Mouse (Mus musculus) ovary, postnatal 10 days (tissue): ENCODE measurements around the gene Rac1.
"Not testable (repeated sequence)": the region's sequence is repeated elsewhere in the genome, so short reads cannot be mapped to it uniquely, and the experiment has no call there.

Source experiments
- DNase-seq: peaks from one replicate; pipeline ENCODE4 v3.0.0; 2022; ENCODE audit warnings: low spot score

Gene Rac1

DNA sequence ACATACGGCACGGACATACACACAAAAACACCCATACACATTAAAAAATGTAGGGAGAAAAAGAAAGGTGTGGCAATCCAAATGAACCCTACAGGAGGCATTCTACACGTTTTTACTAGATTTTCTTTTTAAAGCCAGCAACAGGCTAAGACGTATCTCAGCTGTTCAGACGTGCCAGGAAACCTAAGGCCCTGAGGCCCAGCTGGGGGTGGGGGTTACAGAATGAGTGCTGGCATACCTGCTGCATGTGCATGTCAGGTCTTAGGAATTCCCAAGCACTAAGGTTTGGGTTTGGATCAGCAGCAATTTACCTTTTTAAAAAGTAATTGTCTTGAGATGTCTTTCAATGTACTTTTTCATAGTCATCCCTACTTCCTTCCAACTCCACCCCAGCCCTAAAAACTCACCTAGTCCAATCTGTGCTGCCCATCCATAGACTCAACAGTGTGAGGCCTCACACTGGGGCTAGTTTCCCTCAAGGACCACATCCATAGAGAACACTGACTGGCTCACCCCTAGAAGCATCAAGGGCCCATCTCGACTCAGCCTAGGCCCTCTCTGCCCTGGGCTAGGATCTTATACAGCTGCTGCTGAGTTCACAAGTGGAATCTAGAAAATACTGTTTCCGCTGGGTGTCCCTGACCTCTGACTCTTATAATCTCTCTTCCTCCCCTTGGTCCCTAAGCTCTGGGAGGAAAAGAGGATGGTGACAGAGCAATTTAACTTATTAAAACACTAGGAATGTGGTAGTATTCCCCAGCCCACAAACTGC, 2.2 kb downstream of the Rac1 start:
- no peak for DNase-seq

DNA sequence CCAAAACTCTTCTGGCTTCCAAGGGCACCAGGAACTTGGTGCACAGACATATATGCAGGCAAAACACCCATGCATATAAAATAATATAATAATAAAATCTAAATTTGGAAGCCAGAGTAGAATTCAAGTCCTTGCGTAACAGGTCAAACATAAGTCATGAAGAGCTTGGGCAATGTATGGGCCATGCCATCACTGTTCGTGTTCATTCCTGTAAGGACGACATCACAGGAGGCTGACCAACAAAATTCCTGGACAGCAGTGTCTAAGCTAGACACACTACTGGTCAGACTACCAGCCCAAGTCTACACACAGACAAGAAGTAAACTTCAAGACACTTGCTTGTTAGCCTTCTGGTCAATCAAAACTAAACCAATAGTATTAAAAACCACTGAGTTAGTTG, 5.0 kb downstream of the Rac1 start:
- DNase-seq: no peak

DNA sequence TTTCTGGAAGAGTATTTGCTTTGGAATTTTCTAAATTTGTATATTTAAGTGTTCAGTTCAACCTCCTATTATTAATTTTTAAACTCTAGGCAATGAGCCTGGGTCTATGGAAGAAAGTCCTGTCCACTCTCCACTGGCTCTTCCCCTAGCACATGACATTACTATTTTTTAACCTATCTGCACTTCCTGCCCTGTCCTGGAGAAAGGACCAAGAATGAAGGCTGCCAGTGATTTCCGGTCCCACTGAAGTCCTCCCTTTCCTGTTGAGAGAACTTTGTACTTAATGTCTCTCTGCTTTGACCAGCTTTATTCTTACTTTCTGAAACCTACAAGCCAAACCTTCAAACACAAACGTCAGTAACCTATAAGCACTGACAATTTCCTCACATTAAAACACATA, 7.4 kb downstream of the Rac1 start:
- DNase-seq: no peak

DNA sequence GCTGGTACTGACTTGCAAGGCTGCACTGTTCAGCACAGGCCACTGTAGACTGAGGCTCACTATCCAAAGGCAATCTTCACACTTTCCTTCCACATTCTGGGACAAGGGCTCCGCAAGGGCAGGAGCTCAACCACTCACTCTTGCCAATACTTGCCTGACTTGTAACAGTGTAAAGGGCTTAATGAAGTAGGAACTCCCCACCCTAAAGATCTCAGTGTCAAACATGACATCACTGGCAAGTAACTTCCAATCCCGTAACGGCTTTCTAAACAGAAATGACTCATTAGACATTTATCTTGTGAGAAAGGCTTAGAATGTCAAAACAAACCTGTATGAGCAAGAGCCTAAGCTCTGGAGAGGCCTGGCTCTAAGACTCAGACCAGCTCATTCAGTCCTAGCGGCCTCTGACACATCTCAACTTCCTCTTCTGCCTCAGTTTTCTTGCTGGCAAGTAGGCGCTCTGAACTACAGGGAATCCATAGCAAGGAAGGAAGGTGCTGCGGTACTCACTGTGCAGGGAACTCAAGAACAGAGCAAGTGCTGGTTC, 9.7 kb downstream of the Rac1 start:
- no peak for DNase-seq

DNA sequence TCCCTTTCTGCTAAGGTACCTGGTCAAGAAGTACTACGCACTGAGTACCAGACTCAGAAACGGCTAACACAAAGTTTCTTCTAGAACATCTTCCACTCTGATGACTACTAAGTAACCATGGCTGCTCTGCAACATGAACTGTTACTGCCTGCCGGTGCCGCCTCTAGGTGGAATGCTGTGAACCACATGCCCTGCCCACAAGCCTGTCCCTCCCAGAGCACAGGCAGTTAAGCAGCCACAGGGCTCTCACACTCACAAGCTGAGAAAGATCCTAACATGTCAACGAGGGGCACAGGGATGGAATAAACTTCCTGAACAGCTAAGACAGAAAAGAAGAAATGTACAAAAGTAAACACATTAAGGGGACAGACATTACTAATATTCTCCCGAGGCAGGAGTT, 10.4 kb downstream of the Rac1 start:
- no peak for DNase-seq

DNA sequence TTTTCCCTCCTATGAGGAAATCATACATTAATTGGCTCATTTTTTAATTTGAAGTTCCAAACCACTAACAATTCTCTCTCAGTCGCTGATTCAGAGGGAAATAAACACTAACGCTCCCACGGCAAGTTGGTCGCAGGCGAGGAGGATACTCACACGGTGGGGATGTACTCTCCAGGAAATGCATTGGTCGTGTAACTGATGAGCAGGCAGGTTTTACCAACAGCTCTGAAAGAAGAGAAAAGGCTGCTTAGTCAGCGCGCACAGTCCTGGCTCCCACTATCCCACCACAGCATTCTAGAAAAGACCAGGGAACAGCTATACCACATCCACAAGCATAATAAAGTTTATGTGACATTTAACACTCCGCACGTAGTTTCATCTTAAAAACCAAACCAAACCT, 10.8 kb downstream of the Rac1 start:
- DNase-seq: no peak

DNA sequence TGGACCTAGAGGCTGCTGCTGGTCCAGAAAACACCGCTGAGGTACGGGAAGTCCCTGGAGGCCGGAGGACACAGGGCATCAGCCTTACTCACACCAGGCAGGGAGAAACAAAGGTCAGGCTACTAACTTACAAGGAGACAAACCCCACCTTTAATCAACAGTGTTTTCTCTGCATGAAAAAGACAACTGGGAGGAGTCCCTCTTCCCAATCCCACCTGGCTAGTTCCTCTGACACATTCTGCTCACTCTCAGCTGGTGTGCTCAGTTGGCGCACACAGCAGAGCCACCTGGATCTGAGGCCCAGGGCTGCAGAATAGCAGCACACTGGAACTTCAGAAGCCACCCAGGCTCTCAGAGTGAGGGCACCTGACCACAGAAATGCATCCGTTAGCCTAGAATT, 13.0 kb downstream of the Rac1 start:
- no peak for DNase-seq

DNA sequence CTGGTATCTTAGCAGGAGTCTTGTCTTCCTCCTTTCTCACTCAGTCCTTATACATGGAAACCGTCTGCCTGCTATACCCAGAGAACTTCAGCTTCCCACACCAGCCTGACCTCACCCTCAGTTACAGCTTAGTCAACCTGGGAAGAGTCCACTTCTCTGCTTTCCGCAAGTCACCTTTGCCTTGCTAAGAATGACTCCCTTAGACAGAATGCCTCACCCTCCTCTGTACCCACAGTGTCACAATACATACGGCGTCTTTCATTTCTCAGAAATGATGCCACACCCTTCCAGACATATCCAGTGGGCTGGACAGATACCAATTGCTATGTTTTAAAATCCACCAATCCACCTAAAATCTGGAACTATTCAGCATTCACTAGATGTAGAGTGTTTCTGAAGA, 15.5 kb downstream of the Rac1 start:
- no peak for DNase-seq

DNA sequence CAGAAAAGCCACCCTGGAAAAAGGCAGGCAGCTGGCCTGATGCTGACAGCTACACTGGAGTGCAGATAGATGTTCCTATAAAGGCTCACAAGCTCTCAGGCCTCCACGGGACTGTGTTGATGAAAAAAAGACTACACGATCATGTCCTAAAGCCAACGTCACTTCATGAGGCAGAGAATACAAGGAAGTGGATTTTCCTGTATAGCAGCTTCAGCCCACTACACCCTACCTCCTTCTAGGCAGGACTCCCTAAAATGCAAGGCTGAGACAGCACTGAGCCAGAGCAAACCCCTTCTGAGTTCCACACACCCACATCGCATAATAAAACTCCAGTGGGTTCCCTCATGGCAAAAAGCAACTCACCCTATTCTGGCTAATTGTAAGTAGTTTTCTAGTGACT, 16.3 kb downstream of the Rac1 start:
- DNase-seq: no peak

DNA sequence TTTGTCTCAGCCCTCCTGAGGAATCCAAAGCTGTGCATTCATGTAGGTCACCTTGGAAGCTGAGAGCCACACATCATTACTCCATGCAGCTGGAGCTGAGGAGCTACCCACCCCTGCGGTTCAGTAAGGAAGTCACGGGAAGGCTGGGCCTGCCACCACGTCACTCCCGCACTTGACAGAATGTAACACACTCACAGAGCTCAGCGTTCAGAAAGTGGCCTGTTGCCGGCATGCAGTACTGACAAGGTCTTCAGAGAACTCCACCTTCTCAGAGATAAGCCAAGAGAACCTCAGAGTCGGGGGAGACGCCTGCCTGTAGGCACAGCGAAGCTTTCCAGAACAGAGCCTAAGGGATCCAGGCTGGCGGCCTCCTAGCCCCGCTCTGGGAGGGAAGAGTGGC, 18.1 kb downstream of the Rac1 start:
- no peak for DNase-seq

DNA sequence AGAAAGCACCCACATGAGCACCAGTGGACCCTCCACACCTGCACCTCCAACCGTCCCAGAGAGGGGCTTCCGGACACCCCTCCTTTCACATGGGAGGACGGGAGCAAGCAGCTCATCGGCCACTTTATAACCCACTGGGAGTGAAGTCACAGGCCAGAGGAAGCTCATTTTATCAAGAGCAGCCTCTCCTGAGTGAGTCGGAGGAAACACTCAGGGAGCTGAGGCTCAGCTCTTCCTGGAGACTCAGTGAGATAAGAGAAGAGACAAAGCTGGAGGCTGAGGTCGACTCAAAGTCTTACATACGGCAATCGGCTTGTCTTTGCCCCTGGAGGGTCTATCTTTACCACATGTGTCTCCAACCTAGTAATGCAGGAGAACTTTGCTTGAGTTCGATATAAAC, 18.5 kb downstream of the Rac1 start:
- no peak for DNase-seq

DNA sequence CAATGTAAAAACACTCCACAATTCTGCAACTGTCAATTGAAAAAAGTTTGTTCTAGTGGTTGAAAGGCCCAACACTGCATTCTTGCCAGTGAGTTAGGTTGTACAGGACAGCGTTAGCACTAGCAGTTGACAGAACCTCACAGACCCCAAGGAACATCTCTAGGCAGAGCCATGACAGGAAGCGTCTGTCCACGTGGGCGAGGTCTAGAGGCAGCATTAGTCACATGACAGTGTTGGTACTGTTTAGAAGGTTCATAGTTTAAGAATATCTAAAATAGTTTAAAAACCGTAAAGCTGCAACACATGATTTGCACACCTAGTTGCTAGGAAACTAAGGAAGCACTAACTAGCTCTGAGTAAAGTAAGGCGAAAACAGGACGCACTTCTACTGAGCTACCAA, 22.3 kb downstream of the Rac1 start:
- no peak for DNase-seq

DNA sequence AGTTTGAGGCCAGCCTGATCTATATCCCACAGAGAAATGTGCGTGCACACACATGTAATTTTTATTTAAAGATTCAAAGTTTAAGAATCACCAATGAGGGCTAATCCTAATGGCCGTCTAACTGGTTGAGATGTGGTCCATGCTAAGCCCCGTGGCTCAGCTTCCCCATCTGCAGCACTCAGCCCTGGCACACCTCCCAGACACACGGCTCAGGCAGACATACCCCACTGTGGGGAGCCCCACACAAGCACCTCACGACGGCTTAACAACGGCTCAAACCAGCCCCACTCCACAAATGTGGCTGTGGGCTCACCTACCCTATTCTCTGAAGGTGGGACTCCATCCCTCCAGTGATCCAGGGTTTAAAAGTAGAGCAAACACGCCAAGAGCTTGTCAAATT, 22.8 kb downstream of the Rac1 start:
- DNase-seq: no peak

DNA sequence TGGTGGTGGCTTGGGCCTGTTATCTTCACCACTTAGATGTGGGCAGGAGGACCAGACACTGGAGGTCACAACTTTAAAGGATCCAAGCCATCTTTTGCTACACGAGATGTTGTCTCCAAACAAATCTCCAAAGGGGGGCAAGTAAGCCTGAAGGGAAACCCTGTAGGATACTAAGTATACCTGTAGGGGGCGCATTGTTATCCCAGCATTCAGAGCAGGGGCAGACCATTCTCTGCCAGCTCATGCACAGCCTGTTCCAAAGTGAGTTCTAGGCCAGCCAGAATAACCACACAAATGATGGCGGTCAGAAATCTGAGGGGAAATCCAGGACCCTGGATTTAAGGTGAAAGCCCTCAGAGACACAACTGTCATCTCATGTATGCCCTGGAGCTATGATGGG, 23.4 kb downstream of the Rac1 start:
- DNase-seq: no peak

DNA sequence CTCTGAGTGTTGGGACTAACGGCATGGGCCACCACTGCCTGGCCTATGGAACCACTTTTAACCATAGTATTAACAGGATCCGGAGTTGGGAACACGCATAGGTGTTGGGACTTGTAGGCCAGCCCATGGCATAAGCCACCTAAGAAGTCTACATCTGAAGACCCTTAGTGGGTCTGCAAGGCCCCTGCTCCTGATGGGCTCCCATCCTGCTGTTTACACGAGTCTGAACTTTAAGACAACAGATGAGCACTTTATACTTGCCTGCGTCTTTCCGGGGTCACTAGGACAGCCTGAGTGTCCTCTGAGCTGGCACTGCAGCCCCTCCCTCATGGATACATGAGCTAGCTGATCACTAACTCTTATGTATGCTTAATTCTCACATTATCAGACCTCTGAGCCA, 24.1 kb downstream of the Rac1 start:
- no peak for DNase-seq

DNA sequence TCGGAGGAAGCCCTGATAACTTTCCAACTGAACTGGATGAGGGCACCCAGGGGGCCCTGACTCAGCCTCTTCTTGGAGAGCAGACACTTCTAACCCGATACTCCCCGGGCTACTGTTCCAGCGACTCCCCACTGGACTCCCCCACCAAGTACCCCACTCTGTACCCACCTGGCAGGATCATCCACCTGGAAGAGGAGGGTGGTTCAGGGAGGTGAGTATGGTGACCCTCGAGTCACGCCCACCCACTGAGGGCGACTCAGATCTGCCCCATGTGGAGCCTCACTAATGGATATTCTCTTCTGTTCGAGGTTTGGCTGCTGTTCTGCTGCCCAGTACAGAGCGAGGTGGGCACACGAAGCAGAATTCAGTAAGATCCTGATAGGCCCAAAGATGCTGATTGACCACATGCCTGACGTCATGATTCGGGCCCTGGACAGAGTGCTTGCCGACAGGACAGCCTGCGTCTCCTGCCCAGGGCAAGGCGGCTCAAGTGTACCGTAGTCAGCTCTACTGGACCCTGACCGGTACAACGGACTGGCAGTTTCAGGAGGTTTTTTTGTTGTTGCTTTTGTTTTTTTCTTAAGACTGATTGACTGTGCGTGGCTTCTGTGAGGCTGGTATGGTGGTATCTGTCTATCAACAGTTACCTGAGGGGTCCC, 24.8 kb downstream of the Rac1 start:
- no peak for DNase-seq

DNA sequence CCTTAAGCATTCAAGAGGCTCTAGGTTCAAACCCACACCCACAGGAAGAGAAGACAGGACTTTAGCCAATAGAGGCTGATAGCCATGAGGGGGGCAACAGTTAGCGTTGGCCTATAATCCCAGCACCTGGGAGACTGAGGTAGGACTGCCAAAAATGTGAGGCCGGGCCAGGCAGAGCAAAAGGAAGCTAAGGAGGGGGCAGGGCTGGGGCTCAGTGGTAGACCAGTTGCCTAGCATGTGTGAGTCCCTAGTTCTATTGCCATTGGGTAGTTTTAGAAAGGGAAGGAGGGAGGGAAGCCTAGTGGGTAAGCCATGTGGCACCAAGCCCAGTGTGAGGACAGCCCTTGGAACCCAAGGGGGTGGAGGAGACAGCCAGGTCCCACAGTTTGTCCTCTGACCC, 26.2 kb downstream of the Rac1 start:
- no peak for DNase-seq

DNA sequence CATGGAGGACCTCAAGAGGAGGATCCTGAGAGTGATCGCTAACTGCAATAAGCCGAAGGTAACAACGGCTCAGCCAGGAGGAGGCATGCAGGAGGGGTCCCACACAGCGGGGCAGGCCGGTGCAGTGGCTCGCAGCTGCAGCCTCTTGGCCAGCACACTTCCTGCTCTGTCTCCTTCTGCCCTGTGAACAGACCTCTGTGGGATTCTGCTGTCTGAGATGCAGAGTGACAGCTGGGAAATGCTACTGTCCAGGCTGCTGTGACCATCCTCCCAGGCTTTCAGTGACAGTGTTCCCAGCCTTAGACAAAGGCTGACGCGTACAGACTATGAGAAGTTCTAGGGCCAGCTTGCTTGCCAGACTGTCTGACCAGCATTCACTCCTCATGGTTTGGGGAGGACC, 26.7 kb downstream of the Rac1 start:
- DNase-seq: no peak

DNA sequence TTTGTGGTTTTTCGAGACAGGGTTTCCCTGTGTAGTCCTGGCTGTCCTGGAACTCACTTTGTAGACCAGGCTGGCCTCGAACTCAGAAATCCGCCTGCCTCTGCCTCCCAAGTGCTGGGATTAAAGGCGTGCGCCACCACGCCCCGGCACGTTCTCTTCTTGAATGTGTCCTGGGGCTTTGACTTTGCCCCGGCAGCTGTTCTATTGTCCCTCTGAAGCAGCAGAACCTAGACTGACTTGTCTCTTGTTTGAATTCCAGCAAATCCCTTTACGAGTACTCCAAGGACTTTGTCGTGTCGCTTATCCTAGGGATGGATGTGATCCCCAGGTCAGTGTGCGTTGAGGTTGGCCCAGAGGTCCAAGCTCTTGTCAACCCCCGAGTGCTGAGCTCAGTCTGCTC, 27.1 kb downstream of the Rac1 start:
- DNase-seq: not testable (repeated sequence)

DNA sequence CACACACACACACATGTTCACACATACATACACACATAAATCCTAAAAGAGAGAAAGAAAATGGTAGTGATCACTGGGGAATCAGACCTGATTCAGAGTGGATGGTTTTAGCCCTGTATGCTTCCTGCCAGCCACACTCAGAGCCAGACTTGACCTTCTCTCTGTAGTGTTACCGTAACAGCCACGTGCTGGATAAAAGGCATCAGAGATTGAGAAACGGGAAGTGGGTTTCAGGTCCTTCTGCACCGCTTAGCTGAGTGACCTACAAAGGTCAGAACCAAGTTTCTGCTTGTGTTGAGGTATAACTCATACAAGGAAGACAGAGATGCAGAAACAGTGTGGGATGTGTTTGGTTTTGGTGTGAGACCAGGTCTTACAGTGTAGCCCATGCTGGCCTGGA, 28.1 kb downstream of the Rac1 start:
- no peak for DNase-seq

DNA sequence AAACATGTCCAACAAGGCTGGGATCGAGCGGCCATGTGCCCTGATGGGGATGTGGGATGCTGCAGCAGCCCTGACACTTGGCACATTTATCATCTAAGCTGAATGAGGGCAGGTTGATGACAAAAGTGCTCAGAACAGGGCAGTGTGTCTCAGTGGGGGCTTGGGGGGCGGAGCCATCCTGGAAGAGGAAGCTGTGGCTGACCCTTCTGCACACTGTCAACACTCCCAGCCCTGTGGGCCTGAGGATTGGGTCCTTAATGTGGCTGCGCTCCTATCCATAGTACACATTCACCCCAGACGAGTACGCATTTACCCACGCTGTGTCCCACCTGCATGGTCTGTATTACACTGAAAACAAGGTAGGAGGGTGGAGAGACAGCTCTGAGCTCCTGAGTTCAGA, 28.6 kb downstream of the Rac1 start:
- DNase-seq: no peak

DNA sequence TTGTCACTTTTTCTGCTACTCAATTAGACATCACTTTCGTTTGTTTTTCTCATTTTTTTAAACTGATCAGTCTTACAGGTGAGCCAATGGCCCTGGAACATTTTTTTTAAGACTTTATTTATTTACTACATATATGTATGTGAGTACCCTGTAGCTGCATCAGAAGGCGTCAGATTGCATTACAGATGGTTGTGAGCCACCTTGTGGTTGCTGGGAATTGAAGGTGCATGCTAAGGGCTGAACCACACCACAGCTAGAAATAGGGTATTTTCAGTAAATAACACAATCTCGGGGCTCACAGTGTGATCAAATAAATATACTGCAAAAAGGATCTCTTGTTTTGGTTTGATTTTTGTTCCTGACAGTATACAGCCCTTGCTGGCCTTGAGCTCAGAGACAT, 30.4 kb downstream of the Rac1 start:
- no peak for DNase-seq

DNA sequence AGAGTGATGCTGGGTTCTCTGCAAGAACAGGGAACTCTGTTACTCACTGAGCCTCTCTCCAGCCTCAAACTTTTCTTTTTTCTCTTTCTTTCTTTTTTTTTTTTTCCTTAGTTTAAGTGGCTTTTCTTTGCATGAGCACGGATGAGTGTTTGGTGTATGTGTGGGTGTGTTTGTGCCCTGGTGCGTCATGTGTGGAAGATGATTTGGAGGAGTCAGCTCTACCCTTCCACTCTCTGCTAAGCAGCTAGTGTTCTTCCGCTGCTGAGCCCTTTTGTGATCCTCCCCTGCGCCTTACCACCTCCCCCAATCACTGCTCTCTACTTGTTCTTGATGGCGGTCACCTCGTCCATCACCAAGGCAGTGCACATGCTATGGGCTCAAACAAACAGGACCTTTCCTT, 32.1 kb downstream of the Rac1 start:
- DNase-seq: no peak

DNA sequence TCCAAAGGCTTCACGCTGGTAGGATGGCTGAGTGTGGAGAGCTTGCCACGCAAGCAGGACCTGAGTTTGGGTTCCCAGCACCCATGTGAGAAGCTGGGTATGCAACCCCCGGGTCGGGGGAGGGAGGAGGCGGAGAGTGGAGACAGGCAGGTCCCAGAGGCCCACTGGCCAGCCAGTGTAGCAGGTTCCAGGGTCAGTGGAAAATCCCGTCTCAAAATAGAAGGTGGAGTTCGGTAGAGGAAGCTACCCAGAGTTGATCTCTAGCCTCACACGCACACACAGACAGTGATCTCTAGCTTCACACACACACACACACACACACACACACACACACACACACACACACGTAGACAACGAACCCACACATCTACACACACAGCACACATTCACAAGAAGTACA, 34.7 kb downstream of the Rac1 start:
- DNase-seq: no peak
